Mouse (Mus musculus) neural tube, embryonic 12.5 days (tissue): ENCODE measurements around the gene Xrn2. TPM values are rescaled to one million over a fixed set of nuclear protein-coding genes. Genes with fewer than 3 reads are reported as not detected.

Source experiments
- ATAC-seq: fragments of 200-750 bp; cut with Nextera tagmentation; 2 replicates; pipeline ENCODE4 v1.8.0; 2017; ENCODE audit warnings: low read depth, mild to moderate bottlenecking, moderate TSS enrichment, moderate library complexity; ENCODE audit not compliant: low FRiP score
- H3K27ac ChIP-seq: fragments of 300-500 bp; sonication (generic); 2 replicates; pipeline ENCODE4 v1.5.1; 2016
- H3K27me3 ChIP-seq: fragments of 300-500 bp; sonication (generic); replicated peaks from 2 replicates; pipeline ENCODE4 v1.6.1; 2016; ENCODE audit warnings: mild to moderate bottlenecking
- H3K36me3 ChIP-seq: fragments of 300-500 bp; sonication (generic); 2 replicates; pipeline ENCODE4 v1.6.1; 2016; ENCODE audit warnings: mild to moderate bottlenecking
- H3K4me1 ChIP-seq: fragments of 300-500 bp; sonication (generic); 2 replicates; pipeline ENCODE4 v1.6.1; 2016
- H3K4me2 ChIP-seq: fragments of 300-500 bp; sonication (generic); replicated peaks from 2 replicates; pipeline ENCODE4 v1.6.1; 2016; ENCODE audit warnings: mild to moderate bottlenecking
- H3K4me3 ChIP-seq: fragments of 300-500 bp; sonication (generic); 2 replicates; pipeline ENCODE4 v1.5.1; 2016
- H3K9ac ChIP-seq: fragments of 300-500 bp; sonication (generic); 2 replicates; pipeline ENCODE4 v1.6.1; 2016; ENCODE audit warnings: mild to moderate bottlenecking
- H3K9me3 ChIP-seq: fragments of 300-500 bp; sonication (generic); 2 replicates; pipeline ENCODE4 v1.6.1; 2016; ENCODE audit warnings: mild to moderate bottlenecking
- WGBS: fragments of 180-500 bp; shearing (Covaris S2); methylation state at CpG from one replicate; pipeline ENCODE4 v1.1.7; 2016; 5-methylcytosine and 5-hydroxymethylcytosine counted together
- polyA plus RNA-seq: library from polyadenylated mRNA; unstranded; fragments of >200 nt; fragmentation: Nextera tagmentation; extraction: Ambion mirVana; gene quantifications from 2 replicates; pipeline ENCODE4 v1.2.1, GENCODE M21; 2016

The Xrn2 gene
- polyA plus RNA-seq, 1 experiment from 2014 or later = 91.7 TPM

DNA sequence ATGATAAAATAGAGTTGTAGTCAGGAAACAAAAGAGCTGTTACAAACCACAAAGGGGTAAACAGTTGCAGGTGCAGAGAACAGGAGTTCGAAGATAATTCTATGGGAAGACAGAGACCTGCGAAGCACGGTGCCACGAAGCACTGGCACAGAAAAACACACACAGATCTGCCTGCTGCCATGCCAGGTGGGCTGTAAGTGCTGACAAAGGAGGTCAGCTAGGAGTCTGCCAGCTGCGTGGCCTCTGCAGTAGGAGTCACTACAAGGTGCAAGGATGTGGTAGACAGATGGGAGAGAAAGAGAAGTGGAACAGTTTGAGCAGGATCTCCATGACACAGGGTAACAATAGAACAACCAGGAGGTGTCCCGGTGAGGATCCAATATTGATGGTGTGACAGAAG, 114.6 kb downstream of the Xrn2 start:
- 84% methylated on average over 6 of the region's 6 CpGs for WGBS
- no peak for ATAC-seq
- Histone ChIP-seq H3K4me2 (no peak overlapping the region), H3K4me1 (no peaks in the 10 kb centered on the region), H3K9ac (no peak overlapping the region), H3K4me3 (no peak overlapping the region), H3K27me3 (no peaks in the 10 kb centered on the region), H3K27ac (no peak overlapping the region), H3K9me3 (no peaks in the 10 kb centered on the region), H3K36me3 (no peaks in the 10 kb centered on the region)

Other genes with a start within 250 kb of the Xrn2 start
- gene Kiz, start 157.1 kb upstream of the Xrn2 start, polyA plus RNA-seq = 31.4 and 34.1 TPM in 2 replicates
- not detected in 2 replicates for gene Nkx2-4, start 72.4 kb downstream of the Xrn2 start, polyA plus RNA-seq
- gene Nkx2-2, start 181.2 kb downstream of the Xrn2 start, polyA plus RNA-seq = 3.7 and 4.7 TPM in 2 replicates